Mouse (Mus musculus) kidney, postnatal 25 days (tissue): ENCODE measurements around the gene Scarb2.

Experiments
- DNase-seq, 2 experiments: peaks; one replicate each; pipeline ENCODE4 v3.0.0; 2021; ENCODE audit warnings: mixed read lengths in 2 of 2

The Scarb2 gene

DNA sequence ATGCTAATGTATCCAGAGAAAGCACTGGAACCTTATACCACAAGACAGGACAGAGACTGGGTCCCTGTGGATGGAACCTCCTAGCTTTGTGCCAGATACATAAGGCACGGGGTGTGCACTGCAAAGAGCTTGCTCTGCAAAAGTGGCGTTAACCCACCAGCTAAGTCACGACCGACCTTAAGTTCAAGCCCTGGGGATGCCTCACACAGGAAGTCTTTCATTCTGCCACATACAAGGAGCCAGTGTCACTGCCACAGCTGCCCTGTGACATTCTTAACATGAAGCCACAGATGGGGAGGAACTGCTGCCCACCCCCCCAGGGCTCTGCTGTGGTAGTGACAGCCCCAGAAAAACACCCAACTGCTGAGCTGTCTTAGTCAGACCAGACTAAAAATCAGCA lies 15.9 kb downstream of the Scarb2 start:
- DNase-seq, result no peak

DNA sequence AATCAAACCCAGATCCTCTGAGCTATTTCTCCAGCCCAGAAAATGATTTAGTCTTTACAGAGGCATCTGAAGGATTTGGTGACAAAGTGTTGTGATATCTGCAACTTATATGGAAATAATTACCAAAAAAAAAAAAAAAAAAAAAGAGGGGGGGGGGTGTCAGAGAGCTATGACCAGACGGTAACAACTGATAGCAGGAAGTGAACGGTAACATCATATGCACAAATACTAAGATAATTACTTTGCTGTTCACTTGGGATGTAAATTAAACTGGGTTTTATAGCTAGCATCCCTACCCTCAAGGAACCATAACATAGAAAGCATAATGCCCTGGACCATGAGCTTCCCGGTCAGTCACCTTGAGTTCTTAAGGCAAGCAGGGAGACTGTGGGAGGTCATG lies 16.3 kb downstream of the Scarb2 start:
- no peak for DNase-seq

DNA sequence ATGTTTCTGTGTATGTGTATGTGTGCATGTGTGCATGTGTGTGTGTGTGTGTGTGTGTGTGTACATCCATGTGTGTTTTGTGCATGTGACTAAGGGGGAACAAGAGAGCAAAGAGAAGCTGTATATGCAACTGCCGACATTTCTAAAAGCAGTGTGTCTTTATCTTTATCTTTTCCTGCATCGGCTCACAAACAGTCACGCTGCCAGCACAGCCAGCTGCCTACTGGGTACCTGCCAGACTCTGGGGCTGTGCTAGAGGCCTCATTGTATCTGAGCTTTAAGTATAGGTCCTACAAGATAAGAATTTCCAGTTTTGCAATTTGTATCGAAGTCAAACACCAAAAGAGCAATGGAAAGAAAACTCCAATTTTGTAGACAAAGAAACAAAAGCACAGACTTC lies 17.1 kb downstream of the Scarb2 start:
- no peak for DNase-seq

DNA sequence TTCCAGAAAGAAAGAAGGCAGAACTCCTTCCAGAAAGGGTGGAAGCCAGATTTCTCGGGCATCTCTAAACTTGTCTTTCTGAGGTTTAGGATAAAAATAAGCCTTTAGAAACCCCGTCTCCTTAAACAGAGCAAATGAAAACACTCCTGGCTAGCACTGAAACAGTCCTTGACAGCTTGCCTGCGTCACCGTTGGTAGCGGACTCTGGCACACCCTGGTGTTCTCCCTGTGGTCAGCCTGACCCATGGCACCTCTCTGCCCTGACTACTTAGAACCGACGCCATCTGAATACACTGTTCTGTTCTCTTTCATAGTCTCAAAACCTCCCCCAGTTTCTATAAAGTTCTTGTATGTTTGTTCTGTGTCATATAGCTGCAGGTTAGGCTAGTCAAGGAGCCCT lies 17.7 kb downstream of the Scarb2 start:
- peak in 1 of 2 experiments; percentile 60 for DNase-seq

DNA sequence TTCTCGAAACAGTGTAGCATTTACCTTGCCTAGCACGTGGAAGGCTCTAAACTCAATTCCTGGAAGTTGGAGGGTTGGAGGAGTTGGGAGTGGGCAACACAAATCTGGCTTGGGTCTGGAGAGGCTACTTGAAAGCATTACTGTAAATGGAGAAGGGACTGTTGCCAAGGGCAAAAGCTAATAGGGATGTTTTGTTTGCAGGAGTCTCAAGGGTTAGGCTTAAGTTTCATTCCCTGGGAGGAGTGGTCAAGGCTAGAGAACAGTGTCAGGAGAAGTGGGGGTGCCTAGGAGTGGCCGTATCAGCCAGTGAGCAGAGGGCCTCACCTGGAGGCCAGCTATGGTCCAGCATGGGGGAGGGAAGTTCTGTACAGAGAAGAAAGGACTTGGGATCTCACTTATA lies 18.2 kb downstream of the Scarb2 start:
- DNase-seq, result no peak

DNA sequence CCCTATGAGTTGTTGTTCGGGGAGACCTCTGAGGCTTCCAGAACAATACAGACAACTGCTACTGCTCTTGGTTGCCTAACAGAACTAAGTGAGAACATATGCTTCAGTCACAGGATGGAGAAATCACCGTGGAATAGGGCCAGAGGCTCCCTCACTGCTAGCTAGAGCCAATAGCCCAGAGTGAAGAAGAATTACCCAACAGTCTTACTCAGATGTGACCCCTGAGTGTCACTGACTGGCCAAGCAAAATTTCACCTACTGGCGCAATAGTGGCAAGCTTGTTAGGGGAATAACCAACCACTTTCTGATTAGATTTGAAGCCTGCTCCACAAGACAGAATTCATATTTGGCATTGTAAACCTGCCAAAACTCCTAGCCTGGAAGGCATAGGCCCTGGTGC lies 19.9 kb downstream of the Scarb2 start:
- no peak for DNase-seq

DNA sequence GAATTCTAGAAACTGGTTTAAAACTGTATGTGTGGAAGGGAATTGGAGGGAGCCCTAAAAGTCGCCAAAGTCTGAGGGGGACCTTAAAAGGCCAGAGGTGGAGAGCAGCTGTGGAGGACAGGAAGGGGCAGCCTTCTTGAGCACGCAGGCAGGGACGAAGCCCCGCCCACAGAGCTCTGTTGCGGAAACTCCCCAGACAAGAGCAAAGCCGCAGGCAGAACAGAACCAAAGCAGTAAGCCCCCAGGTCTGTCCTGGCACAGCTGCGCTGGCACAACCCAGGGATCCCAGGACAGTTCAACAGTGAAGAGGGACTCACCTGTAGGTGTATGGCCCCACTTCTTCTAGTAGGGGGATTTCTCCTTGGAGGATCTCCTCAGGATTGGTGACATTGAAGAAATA lies 21.8 kb downstream of the Scarb2 start:
- DNase-seq, result peak; percentile 43 to 62

DNA sequence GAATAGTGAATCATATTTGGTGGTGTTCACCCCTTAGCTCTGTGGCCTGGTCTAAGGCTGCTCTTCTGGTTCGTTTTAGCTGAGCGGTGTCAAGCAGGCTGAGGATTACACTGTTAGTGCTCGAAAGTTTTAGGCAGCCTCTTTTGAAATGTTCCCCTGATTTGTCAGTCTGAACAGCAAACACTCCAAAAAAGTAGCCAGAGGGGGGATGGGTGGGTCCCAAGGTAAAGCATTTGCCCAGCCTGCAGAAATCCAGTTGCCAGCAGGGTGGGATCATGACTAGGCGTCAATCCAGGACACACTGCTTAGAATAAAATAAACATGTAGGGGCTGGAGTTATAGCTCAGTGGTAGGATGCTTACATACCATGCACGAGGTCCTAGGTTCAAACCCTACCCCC lies 33.8 kb downstream of the Scarb2 start:
- DNase-seq, result no peak

DNA sequence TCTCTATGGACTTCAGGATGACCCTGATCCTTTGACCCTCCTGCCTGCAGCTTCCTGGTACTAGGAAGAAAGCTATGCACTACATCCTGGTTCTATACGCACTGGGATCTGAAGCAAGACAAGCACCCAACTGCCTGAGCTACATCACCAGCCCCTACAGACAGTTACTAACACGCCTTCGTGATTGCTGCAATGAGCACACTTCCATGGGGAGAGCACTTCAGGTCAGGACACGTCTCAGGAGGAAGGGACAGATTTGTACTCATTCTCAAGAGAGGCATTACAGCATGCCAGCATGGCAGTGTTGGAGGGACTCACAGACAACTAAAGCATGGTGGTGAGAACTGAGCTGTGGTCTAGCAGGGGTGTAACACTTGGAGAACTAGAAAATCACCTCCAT lies 35.1 kb downstream of the Scarb2 start:
- DNase-seq, result no peak

DNA sequence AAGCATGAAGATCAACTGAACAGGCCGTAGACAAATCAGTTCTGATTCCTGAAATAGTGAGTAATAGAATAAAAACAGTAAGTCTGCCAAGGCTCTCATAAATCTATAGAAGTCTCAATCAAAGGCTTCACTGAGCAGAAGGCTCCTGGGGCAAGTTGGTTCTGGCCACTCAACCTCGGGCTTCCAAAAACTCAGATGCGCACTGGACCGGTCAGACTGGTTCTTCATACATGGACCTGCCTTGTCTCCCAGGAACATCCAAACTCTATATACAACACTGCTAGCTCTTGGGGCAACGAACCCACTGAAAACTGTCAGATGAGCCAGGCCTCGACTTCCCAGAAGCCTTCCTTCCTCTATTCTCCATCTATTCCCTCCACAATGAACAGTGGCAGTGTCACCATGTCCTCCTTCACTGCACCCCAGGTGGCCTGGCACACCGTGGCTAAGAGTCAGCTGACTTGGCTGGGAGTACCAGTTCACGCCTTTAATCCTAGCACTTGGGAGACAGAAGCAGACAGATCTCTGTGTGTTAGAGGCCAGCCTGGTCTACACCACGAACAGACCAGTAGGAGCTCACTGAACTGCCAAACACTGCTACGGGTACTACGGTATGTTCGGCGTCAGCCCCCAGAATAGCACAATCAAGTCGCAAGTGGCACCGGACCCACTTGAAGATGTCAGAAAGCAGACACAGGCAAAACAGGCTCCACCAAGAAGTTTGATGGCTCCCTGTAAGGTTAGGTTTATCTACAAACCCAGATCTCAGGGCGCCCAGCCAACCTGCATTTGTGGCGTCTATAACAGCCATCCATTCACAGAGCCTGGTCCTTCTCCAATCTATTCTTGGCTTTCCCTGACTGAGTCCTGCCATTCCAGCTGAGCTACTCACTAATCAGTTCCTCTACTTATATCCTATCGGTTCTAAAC lies 37.2 kb downstream of the Scarb2 start:
- no peak for DNase-seq

DNA sequence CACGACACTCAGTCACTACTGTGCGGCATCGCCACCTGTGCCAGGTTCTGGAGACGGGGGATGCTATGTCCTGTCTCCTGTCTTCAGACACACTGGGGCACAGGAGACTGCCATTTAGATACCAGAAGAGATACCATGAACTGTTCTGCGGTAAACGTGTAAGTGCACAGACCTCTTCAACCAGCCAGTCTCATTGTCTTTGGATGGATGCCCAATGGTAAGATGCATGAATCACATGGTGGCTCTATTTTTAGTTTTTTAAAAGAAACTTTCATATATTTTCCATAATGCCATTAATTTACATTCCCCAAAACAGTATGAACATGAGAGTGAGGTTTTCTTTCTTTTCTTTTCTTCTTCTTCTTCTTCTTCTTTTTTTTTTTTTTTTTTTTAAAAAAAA lies 38.4 kb downstream of the Scarb2 start:
- DNase-seq, result no peak

DNA sequence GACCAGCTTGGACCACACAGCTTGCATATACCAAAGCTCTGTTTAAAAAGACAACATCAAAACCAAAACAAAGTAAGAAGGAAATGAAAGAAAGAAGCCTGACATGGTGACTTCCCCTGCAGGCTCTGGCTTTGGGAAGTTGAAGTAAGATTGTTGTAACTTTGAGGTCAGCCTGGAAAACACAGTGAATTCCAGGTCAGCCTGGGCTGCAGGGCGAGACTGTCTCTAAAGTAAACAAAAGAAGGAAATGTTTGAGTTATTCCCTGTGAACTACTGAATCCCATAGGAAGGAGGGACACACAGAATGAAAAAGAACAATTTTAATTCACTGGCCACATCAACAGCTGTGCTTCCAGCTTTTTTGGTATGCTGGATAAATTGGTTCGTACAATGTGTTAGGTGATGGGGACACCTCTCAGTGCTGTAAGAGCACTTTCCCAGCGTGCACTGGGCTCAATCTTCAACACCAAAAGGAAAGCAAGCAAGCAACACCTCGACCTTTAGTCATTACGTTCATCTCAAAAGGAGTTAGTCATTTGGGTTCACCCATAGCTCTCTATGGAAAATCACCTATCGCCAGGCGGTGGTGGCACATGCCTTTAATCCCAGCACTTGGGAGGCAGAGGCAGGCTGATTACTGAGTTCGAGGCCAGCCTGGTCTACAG lies 39.4 kb downstream of the Scarb2 start:
- DNase-seq, result peak in 1 of 2 experiments; percentile 20

DNA sequence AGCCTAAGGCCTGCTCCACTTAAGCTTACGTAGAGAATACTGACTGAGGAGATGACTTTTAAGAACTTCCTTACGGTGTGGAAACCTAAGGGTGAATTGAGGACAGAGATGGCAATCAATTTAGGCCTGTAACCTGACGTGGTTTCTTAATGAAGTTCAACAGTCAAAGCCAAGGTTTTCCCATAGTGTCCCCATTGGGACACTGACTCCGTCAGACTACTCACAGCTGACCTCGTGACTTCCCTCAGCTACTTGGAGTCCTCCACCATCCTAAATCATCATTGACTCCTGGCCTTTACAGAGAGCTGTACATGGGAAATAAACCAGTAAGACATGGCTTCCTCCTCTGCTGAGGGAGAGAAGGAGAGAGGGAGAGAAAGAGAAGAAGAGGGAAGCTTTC lies 41.1 kb downstream of the Scarb2 start:
- DNase-seq, result peak in 1 of 2 experiments; percentile 41

DNA sequence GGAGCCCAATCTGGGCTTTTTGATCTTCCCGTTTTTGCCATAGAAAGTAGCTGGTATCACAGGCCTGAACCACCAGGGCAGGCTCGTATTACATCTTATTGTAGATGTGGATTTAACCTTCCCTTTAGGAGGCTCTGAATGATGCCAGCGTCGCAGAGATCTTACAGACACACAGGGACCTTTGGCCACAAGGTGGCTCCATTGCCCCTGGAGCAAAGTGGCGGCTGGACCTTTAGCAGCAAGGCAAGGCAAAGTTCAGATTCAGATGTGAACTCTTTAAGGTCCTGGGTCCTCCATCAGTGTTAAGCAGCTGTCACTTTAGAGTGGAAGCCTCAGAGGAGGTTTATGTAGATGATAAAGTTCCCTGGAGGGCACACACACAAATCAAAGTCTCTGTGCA lies 45.3 kb downstream of the Scarb2 start:
- peak; percentile 79 to 83 for DNase-seq

DNA sequence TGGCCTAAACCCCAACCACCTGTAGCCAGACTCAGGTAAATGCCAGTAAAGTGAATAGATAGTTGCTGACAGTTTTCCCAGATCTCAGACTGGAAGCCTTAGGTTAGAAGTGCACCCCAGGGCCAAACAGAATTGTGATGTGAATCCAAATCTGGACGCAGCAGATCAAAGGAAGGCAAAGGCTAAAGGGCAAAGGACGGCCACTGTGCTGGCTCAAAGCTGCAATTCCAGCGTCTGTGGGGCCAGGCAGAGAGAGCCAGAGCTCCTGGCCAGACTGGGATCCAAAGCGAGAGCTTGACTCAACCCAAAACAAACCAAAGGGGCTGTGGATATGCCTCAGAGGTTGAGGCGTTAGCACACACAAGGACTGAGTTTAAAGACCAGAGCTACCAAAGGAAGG lies 47.9 kb downstream of the Scarb2 start:
- no peak for DNase-seq

DNA sequence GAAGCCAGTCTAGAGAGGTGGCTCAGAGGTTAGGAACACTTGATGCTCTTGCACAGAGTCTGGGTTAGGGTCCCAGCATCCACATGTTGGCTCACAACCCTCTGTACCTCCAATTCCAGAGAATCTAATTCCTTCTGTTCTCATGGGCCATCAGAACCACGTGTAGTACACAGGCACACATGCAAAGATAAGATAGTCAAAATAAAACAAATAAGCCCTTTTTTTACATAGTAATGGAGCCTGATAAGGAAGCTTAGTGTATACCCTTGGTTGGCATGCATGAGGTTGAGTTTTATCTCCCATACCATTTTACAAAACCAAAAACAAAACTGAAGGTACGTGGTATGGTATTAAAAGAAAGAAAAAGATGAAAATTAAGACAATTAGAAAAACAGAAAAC lies 49.2 kb downstream of the Scarb2 start:
- DNase-seq, result no peak

DNA sequence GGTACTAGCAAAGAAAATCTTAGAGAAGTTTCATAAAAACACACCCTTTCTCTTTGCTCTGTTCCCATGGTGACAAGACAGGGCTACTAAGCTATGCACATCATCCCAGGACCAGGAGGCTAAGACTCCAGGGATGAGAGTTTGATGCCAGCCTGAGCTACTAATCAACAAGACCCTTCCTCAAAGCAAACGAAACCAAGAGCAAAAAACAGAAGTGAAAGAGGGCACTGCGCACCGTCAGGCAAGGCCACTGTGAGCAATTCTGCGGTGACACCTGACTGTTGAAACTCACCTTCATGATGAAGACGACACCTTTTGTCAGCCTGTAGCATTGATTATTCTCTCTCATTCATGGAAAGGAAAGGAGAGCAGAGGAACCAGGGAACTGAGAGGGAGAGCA lies 53.8 kb downstream of the Scarb2 start:
- DNase-seq, result no peak

DNA sequence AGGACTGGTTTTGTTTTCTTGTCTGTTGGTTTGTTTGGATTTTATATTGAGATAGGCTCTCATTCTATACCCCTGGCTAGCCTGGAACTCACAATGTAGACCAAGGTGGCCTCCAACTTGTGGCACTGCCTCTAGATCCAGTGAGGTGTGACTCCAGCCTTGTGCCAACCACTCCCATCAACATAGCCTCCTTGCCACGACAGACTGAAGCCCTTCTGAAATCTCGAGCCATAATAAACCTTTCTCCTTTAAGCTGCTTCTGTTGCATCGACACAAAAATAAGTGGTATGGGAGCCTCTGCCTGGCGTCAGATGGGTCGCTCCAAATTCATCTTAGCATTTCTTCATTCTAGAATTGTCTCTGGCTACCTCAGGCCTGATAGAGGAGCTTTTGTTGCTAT lies 59.9 kb downstream of the Scarb2 start:
- DNase-seq, result no peak

DNA sequence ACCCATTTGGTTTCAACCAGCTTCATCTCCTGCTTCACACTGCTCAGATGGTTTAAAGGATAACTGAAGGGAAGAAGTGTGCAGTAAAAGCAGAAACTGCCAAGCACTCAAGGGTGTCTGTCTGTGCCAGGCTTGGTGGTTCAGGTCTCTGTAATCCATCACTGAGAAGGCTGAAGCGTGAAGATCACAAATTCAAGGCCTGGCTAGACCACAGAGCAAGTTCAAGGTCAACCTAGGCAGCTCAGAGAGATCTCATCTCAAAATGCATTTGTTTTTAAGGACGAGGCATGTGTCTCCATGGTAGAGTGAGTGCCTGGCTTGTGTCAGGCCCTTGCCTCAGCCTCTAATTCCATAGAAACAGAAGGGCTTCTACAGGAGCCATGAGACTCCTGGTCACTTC lies 61.6 kb downstream of the Scarb2 start:
- no peak for DNase-seq

DNA sequence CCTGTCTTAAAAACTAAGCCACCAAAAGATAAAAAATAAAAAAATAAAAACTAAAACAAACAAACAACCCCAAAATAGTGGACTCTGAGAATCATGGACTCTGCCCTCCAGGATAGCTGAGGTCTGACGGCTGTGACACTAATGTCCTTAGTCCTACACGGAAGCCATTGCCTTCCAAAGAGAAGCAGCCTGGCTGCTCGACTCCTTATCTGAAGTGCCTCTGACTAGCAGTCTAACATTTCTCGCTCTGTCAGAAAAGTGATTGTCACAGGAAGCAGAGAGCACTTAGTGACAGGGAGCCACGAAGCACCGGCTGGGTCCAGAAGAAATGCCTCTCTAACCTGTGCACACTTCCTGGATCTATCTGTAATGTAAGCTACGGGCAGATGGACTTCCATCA lies 63.7 kb downstream of the Scarb2 start:
- DNase-seq, result no peak

DNA sequence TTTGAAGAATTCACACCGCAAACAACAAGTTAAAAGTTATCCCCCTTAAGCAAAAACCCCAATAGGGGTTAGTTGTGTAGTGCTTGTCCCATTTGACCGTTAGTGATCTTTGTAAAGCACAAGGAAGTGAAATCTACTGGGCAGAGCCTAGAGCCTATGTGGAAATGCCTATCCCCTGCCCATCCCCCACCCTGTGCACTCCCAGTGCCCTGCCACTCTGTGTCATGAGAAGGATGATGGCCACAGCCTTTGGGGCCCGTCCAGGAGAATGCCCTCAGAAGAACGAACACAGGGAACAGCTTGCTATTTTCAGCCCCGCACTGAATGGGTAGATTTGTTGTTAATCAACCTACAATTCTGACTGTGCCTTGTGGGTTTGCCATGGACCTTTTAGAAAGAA lies 65.1 kb downstream of the Scarb2 start:
- DNase-seq, result peak in 1 of 2 experiments; percentile 53

DNA sequence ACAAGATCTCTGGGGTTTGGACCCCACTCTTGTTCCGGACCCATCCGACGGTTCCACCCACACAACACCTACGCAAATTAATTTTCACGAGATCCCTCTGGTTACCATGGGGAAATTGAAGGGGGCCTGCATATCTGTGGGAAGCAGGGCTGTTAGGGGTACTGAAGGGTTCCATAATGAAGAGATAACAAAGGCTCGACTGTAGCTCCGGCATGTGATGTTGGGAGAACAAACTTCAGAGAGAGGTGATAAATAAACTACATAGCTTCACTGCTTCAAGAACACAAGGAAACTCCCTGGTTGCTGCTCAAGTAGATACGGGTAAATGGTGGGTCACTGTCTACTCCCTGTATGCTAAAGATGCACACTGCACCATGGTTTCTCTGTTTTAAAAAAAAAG lies 68.1 kb downstream of the Scarb2 start:
- no peak for DNase-seq

DNA sequence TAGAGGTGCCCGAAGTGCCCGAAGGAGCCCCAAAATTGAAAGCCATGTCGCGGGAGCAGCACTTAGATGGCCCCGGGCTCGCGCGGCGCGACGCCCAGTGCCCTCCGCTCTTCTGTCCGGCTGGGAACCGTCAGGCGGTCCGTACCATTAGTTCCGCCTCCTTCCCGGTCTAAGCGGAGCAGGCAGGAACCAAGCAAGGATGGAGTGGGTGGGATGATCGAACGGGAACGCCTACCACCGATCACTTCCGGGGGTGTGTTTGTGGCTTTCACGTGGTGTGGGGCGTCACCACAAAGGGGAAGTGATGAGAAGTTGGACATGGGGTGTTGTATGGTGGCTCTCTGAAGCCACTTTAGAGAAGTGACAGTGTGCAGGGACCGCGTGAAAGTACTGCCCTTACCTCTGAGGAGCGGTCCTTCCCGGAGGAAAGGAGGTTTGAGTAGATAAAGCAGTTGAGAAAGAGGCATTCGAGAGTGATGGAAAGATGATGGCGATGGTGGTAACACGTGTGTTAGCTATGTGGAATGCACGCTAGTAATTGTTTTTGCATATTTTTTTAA lies 71.5 kb downstream of the Scarb2 start, which contains the start of gene Nup54:
Gene Nup54, minus strand, starts transcription at position 195 of the 560 bp plus-strand sequence.
- peak; percentile 94 to 97 for DNase-seq

DNA sequence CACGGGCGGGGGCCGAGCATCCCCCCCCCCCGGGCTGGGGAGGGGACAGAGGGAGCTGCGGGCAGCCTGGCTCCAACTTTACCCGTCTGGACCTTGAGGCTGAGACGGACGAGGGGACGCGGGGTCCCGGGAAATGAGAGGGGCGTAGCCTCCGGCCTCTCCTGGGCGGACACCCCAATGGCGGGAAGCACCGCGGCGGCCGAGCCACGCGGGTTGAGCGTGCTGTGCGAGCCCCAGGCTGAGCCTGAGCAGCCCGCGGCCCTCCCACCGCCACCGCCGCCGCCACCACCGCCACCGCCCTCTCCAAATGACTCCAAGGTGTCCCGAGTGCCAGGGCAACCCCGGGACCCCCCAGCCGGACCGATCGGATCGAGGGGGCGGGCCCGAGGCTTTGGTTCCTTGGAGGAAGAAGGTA lies 72.1 kb downstream of the Scarb2 start:
- peak in 1 of 2 experiments; percentile 32 for DNase-seq
